Mouse (Mus musculus): ENCODE results near the gene Cpsf4l. TPM values are rescaled to one million over a fixed set of nuclear protein-coding genes. Genes with fewer than 3 reads are reported as not detected.

The Cpsf4l gene
- polyA plus RNA-seq, 1 experiment, result 0.84 TPM

- TF ChIP-seq POLR2A (IDR thresholded peaks at IDR 0.05; ENCODE audit: control insufficient read depth, extremely low read depth, insufficient read depth, low read length, poor library complexity), result no peak
- no peak for TF ChIP-seq CTCF (IDR thresholded peaks at IDR 0.05; ENCODE audit: borderline replicate concordance, control insufficient read depth, extremely low read depth, insufficient read depth, low read length, poor library complexity)
- Histone ChIP-seq H3K4me1 (replicated peaks; ENCODE audit: control insufficient read depth, insufficient read depth, low read length) (peaks cover 22% of the 10 kb centered on the region), H3K36me3 (ENCODE audit: control insufficient read depth, insufficient read depth, low read length) (no peaks in the 10 kb centered on the region), H3K27ac (ENCODE audit: control insufficient read depth, insufficient read depth, low read length) (no peak overlapping the region), H3K4me3 (ENCODE audit: control insufficient read depth, insufficient read depth, low read length) (no peak overlapping the region), H3K27me3 (ENCODE audit: control insufficient read depth, insufficient read depth, low read length) (no peaks in the 10 kb centered on the region)
- DNase-seq, result no peak
- WGBS, result 81% methylated on average over 15 of the region's 15 CpGs
Measured at GRCm38 (mm10) chr11:113709272-113709671, 545 bp downstream of the Cpsf4l start.

- no peak overlapping the region for H3K4me3 ChIP-seq (ENCODE audit: control insufficient read depth, insufficient read depth, low read length)
- H3K36me3 ChIP-seq (ENCODE audit: control insufficient read depth, insufficient read depth, low read length), result no peaks in the 10 kb centered on the region
- 96% methylated on average over 19 of the region's 19 CpGs for WGBS
- no peak for DNase-seq
- H3K27me3 ChIP-seq (ENCODE audit: control insufficient read depth, insufficient read depth, low read length), result no peaks in the 10 kb centered on the region
- peaks cover 22% of the 10 kb centered on the region for H3K4me1 ChIP-seq (replicated peaks; ENCODE audit: control insufficient read depth, insufficient read depth, low read length)
- no peak overlapping the region for H3K27ac ChIP-seq (ENCODE audit: control insufficient read depth, insufficient read depth, low read length)
- TF ChIP-seq CTCF (IDR thresholded peaks at IDR 0.05; ENCODE audit: borderline replicate concordance, control insufficient read depth, extremely low read depth, insufficient read depth, low read length, poor library complexity) (no peak), POLR2A (IDR thresholded peaks at IDR 0.05; ENCODE audit: control insufficient read depth, extremely low read depth, insufficient read depth, low read length, poor library complexity) (no peak)
Measured at GRCm38 (mm10) chr11:113708629-113709213, 1.1 kb downstream of the Cpsf4l start.

- peaks cover 22% of the 10 kb centered on the region for H3K4me1 ChIP-seq (replicated peaks; ENCODE audit: control insufficient read depth, insufficient read depth, low read length)
- H3K36me3 ChIP-seq (ENCODE audit: control insufficient read depth, insufficient read depth, low read length), result no peaks in the 10 kb centered on the region
- H3K4me3 ChIP-seq (ENCODE audit: control insufficient read depth, insufficient read depth, low read length), result no peak overlapping the region
- no peak overlapping the region for H3K27ac ChIP-seq (ENCODE audit: control insufficient read depth, insufficient read depth, low read length)
- DNase-seq, result no peak
- WGBS, result 86% methylated on average over 15 of the region's 15 CpGs
- TF ChIP-seq CTCF (IDR thresholded peaks at IDR 0.05; ENCODE audit: borderline replicate concordance, control insufficient read depth, extremely low read depth, insufficient read depth, low read length, poor library complexity), result no peak
- TF ChIP-seq POLR2A (IDR thresholded peaks at IDR 0.05; ENCODE audit: control insufficient read depth, extremely low read depth, insufficient read depth, low read length, poor library complexity), result no peak
- H3K27me3 ChIP-seq (ENCODE audit: control insufficient read depth, insufficient read depth, low read length), result no peaks in the 10 kb centered on the region
Measured at GRCm38 (mm10) chr11:113705966-113706652, 3.7 kb downstream of the Cpsf4l start.

- Histone ChIP-seq H3K27me3 (ENCODE audit: control insufficient read depth, insufficient read depth, low read length) (no peaks in the 10 kb centered on the region), H3K36me3 (ENCODE audit: control insufficient read depth, insufficient read depth, low read length) (no peaks in the 10 kb centered on the region), H3K4me1 (replicated peaks; ENCODE audit: control insufficient read depth, insufficient read depth, low read length) (no peaks in the 10 kb centered on the region), H3K4me3 (ENCODE audit: control insufficient read depth, insufficient read depth, low read length) (no peak overlapping the region), H3K27ac (ENCODE audit: control insufficient read depth, insufficient read depth, low read length) (no peak overlapping the region)
- DNase-seq, result peak; percentile 77
- WGBS, result 38% methylated on average over 5 of the region's 5 CpGs
- TF ChIP-seq POLR2A (IDR thresholded peaks at IDR 0.05; ENCODE audit: control insufficient read depth, extremely low read depth, insufficient read depth, low read length, poor library complexity), result no peak
- peak; percentile 86; the same call in 1 of the 2 replicates for TF ChIP-seq CTCF (IDR thresholded peaks at IDR 0.05; ENCODE audit: borderline replicate concordance, control insufficient read depth, extremely low read depth, insufficient read depth, low read length, poor library complexity)
Measured at GRCm38 (mm10) chr11:113703758-113704157, 6.1 kb downstream of the Cpsf4l start.

GRCm38 (mm10) chr11:113699643-113700042 lies 10.2 kb downstream of the Cpsf4l start:
- TF ChIP-seq CTCF (IDR thresholded peaks at IDR 0.05; ENCODE audit: borderline replicate concordance, control insufficient read depth, extremely low read depth, insufficient read depth, low read length, poor library complexity) (no peak), POLR2A (IDR thresholded peaks at IDR 0.05; ENCODE audit: control insufficient read depth, extremely low read depth, insufficient read depth, low read length, poor library complexity) (no peak)
- Histone ChIP-seq H3K27me3 (ENCODE audit: control insufficient read depth, insufficient read depth, low read length) (no peaks in the 10 kb centered on the region), H3K4me3 (ENCODE audit: control insufficient read depth, insufficient read depth, low read length) (no peak overlapping the region), H3K4me1 (replicated peaks; ENCODE audit: control insufficient read depth, insufficient read depth, low read length) (no peaks in the 10 kb centered on the region), H3K27ac (ENCODE audit: control insufficient read depth, insufficient read depth, low read length) (no peak overlapping the region), H3K36me3 (ENCODE audit: control insufficient read depth, insufficient read depth, low read length) (no peaks in the 10 kb centered on the region)
- WGBS, result 91% methylated on average over 7 of the region's 7 CpGs
- DNase-seq, result no peak

- Histone ChIP-seq H3K4me3 (ENCODE audit: control insufficient read depth, insufficient read depth, low read length) (no peak overlapping the region), H3K36me3 (ENCODE audit: control insufficient read depth, insufficient read depth, low read length) (no peaks in the 10 kb centered on the region; the same call in 1 of the 2 replicates), H3K27me3 (ENCODE audit: control insufficient read depth, insufficient read depth, low read length) (no peaks in the 10 kb centered on the region), H3K4me1 (replicated peaks; ENCODE audit: control insufficient read depth, insufficient read depth, low read length) (no peaks in the 10 kb centered on the region), H3K27ac (ENCODE audit: control insufficient read depth, insufficient read depth, low read length) (no peak overlapping the region)
- TF ChIP-seq CTCF (IDR thresholded peaks at IDR 0.05; ENCODE audit: borderline replicate concordance, control insufficient read depth, extremely low read depth, insufficient read depth, low read length, poor library complexity), result no peak
- TF ChIP-seq POLR2A (IDR thresholded peaks at IDR 0.05; ENCODE audit: control insufficient read depth, extremely low read depth, insufficient read depth, low read length, poor library complexity), result no peak
- 96% methylated on average over 12 of the region's 12 CpGs for WGBS
- DNase-seq, result no peak
Measured at GRCm38 (mm10) chr11:113698013-113698545, 11.7 kb downstream of the Cpsf4l start.
